Mouse (Mus musculus) stomach, embryonic 14.5 days (tissue): ENCODE results near the gene Vrtn. TPM values are rescaled to one million over a fixed set of nuclear protein-coding genes. Genes with fewer than 3 reads are reported as not detected.

Source experiments
- ATAC-seq: fragments of 200-750 bp; cut with Nextera tagmentation; 2 replicates; pipeline ENCODE4 v1.8.0; 2017; ENCODE audit warnings: low read depth, moderate TSS enrichment; ENCODE audit not compliant: insufficient number of reproducible peaks, insufficient read depth, low FRiP score
- H3K27ac ChIP-seq: fragments of 300-500 bp; sonication (generic); 2 replicates; pipeline ENCODE4 v1.5.1; 2014; ENCODE audit warnings: mild to moderate bottlenecking, low read length, moderate library complexity, mixed read lengths
- H3K27me3 ChIP-seq: fragments of 300-500 bp; sonication (generic); 2 replicates; pipeline ENCODE4 v1.6.1; 2014; ENCODE audit warnings: low read length, control low read depth, mixed read lengths; ENCODE audit not compliant: control insufficient read depth, insufficient read depth
- H3K36me3 ChIP-seq: fragments of 300-500 bp; sonication (generic); 2 replicates; pipeline ENCODE4 v1.6.1; 2014; ENCODE audit warnings: mild to moderate bottlenecking, control low read depth, low read length, moderate library complexity, mixed read lengths; ENCODE audit not compliant: control insufficient read depth, insufficient read depth
- H3K4me1 ChIP-seq: fragments of 300-500 bp; sonication (generic); 2 replicates; pipeline ENCODE4 v1.6.1; 2014; ENCODE audit warnings: low read length, control low read depth, mixed read lengths; ENCODE audit not compliant: control insufficient read depth, insufficient read depth
- H3K4me2 ChIP-seq: fragments of 300-500 bp; sonication (generic); replicated peaks from 2 replicates; pipeline ENCODE4 v1.6.1; 2014; ENCODE audit warnings: low read depth, low read length, control low read depth
- H3K4me3 ChIP-seq: fragments of 300-500 bp; sonication (generic); 2 replicates; pipeline ENCODE4 v1.5.1; 2014; ENCODE audit warnings: low read depth, low read length, control low read depth
- H3K9ac ChIP-seq: fragments of 300-500 bp; sonication (generic); replicated peaks from 2 replicates; pipeline ENCODE4 v1.6.1; 2014; ENCODE audit warnings: low read depth, mild to moderate bottlenecking, control low read depth, low read length, moderate library complexity, mixed read lengths
- H3K9me3 ChIP-seq: fragments of 300-500 bp; sonication (generic); 2 replicates; pipeline ENCODE4 v1.6.1; 2016; ENCODE audit warnings: low read depth, low read length, control low read depth; ENCODE audit not compliant: control insufficient read depth
- WGBS: fragments of 180-500 bp; shearing (Covaris S2); extraction: QIAGEN DNeasy Blood & Tissue Kit; methylation state at CpG from one replicate; pipeline ENCODE4 v1.1.7; 2014; 5-methylcytosine and 5-hydroxymethylcytosine counted together
- polyA plus RNA-seq: library from polyadenylated mRNA; unstranded; fragments of >200 nt; fragmentation: Nextera tagmentation; extraction: Ambion mirVana; gene quantifications from 2 replicates; pipeline ENCODE4 v1.2.1, GENCODE M21; 2014

Gene Vrtn
- polyA plus RNA-seq, 1 experiment from 2014 or later = not detected

- Histone ChIP-seq H3K4me1 (peaks cover 4% of the 10 kb centered on the region; the same call in 1 of the 2 replicates), H3K9ac (peak within 1 kb of the TSS; percentile 69), H3K27me3 (no peaks in the 10 kb centered on the region), H3K36me3 (no peaks in the 10 kb centered on the region; the same call in 1 of the 2 replicates), H3K4me2 (peak within 1 kb of the TSS; percentile 61), H3K27ac (0 out of 2 replicates have a peak within 1 kb of the TSS, but pooled peaks have one; percentile 27), H3K4me3 (peak within 1 kb of the TSS; percentile 74), H3K9me3 (no peaks in the 10 kb centered on the region)
- WGBS = under 1% methylated on average over 34 of the region's 34 CpGs
- peak; percentile 99 for ATAC-seq
Observed at GRCm38 (mm10) chr12:84616977-84617630, 23.7 kb upstream of the Vrtn start, which contains the start of gene Abcd4. Gene Abcd4 (minus strand): TSS chr12:84617413.

- peak overlapping the region; percentile 69 for H3K9ac ChIP-seq
Observed at GRCm38 (mm10) chr12:84617663-84618062, 23.2 kb upstream of the Vrtn start.

GRCm38 (mm10) chr12:84620975-84621374 is 19.8 kb upstream of the Vrtn start:
- no peak overlapping the region for H3K27ac ChIP-seq
- H3K27me3 ChIP-seq = 0 out of 2 replicates have a peak, but pooled peaks cover 2% of the 10 kb centered on the region
- no peak overlapping the region for H3K4me3 ChIP-seq
- ATAC-seq = no peak
- H3K36me3 ChIP-seq = no peaks in the 10 kb centered on the region
- H3K4me2 ChIP-seq = no peak overlapping the region
- H3K9ac ChIP-seq = no peak overlapping the region
- H3K9me3 ChIP-seq = no peaks in the 10 kb centered on the region
- H3K4me1 ChIP-seq = peaks cover 4% of the 10 kb centered on the region; the same call in 1 of the 2 replicates

More at GRCm38 (mm10) chr12:84617663-84618062, 23.2 kb upstream of the Vrtn start:
- peaks cover 4% of the 10 kb centered on the region; the same call in 1 of the 2 replicates for H3K4me1 ChIP-seq
- 0 out of 2 replicates have a peak overlapping the region, but pooled peaks have one; percentile 27 for H3K27ac ChIP-seq
- H3K9me3 ChIP-seq = no peaks in the 10 kb centered on the region
- H3K36me3 ChIP-seq = no peaks in the 10 kb centered on the region; the same call in 1 of the 2 replicates
- 5% methylated on average over 10 of the region's 10 CpGs for WGBS
- H3K4me2 ChIP-seq = peak overlapping the region; percentile 61
- no peaks in the 10 kb centered on the region for H3K27me3 ChIP-seq
- no peak for ATAC-seq
- H3K4me3 ChIP-seq = peak overlapping the region; percentile 74

GRCm38 (mm10) chr12:84624601-84625000 is 16.2 kb upstream of the Vrtn start:
- 33% methylated on average over 8 of the region's 8 CpGs for WGBS
- Histone ChIP-seq H3K4me1 (no peaks in the 10 kb centered on the region), H3K27ac (no peak overlapping the region), H3K36me3 (no peaks in the 10 kb centered on the region), H3K4me2 (no peak overlapping the region), H3K4me3 (no peak overlapping the region), H3K27me3 (0 out of 2 replicates have a peak, but pooled peaks cover 2% of the 10 kb centered on the region), H3K9ac (no peak overlapping the region), H3K9me3 (no peaks in the 10 kb centered on the region)
- ATAC-seq = no peak

- Histone ChIP-seq H3K27ac (no peak overlapping the region), H3K4me3 (no peak overlapping the region)
Observed at GRCm38 (mm10) chr12:84625116-84625515, 15.7 kb upstream of the Vrtn start.

GRCm38 (mm10) chr12:84631867-84632266 is 9.0 kb upstream of the Vrtn start:
- Histone ChIP-seq H3K27ac (no peak overlapping the region), H3K9me3 (no peaks in the 10 kb centered on the region), H3K4me2 (no peak overlapping the region), H3K36me3 (no peaks in the 10 kb centered on the region), H3K9ac (no peak overlapping the region), H3K27me3 (no peaks in the 10 kb centered on the region), H3K4me3 (no peak overlapping the region), H3K4me1 (no peaks in the 10 kb centered on the region)
- no peak for ATAC-seq
- 76% methylated on average over 3 of the region's 3 CpGs for WGBS

More at GRCm38 (mm10) chr12:84625116-84625515, 15.7 kb upstream of the Vrtn start:
- Histone ChIP-seq H3K4me1 (no peaks in the 10 kb centered on the region), H3K36me3 (no peaks in the 10 kb centered on the region), H3K27me3 (0 out of 2 replicates have a peak, but pooled peaks cover 2% of the 10 kb centered on the region), H3K4me2 (no peak overlapping the region), H3K9me3 (no peaks in the 10 kb centered on the region), H3K9ac (no peak overlapping the region)
- WGBS = 10% methylated on average over 9 of the region's 9 CpGs
- ATAC-seq = no peak

- H3K4me3 ChIP-seq = no peak overlapping the region
- H3K4me2 ChIP-seq = no peak overlapping the region
- WGBS = 16% methylated on average over 6 of the region's 6 CpGs
- H3K9ac ChIP-seq = no peak overlapping the region
- H3K27me3 ChIP-seq = peaks cover 27% of the 10 kb centered on the region
- H3K27ac ChIP-seq = no peak overlapping the region
- no peaks in the 10 kb centered on the region for H3K36me3 ChIP-seq
- ATAC-seq = no peak
- no peaks in the 10 kb centered on the region for H3K4me1 ChIP-seq
- no peaks in the 10 kb centered on the region for H3K9me3 ChIP-seq
Observed at GRCm38 (mm10) chr12:84640253-84640652, 566 bp upstream of the Vrtn start.

GRCm38 (mm10) chr12:84650234-84650633 is 9.4 kb downstream of the Vrtn start:
- 82% methylated on average over 13 of the region's 13 CpGs for WGBS

More at GRCm38 (mm10) chr12:84650234-84650633, 9.4 kb downstream of the Vrtn start:
- H3K4me2 ChIP-seq = no peak overlapping the region
- H3K36me3 ChIP-seq = no peaks in the 10 kb centered on the region
- no peaks in the 10 kb centered on the region for H3K9me3 ChIP-seq
- no peaks in the 10 kb centered on the region for H3K27me3 ChIP-seq
- ATAC-seq = no peak
- H3K9ac ChIP-seq = no peak overlapping the region
- H3K4me1 ChIP-seq = no peaks in the 10 kb centered on the region
- no peak overlapping the region for H3K4me3 ChIP-seq
- no peak overlapping the region for H3K27ac ChIP-seq
